Mouse (Mus musculus): ENCODE results near the gene Atp6v0b. TPM values are rescaled to one million over a fixed set of nuclear protein-coding genes. Genes with fewer than 3 reads are reported as not detected.
A peak's percentile ranks its signal among the peaks of the same experiment; 100 is the strongest.

The Atp6v0b gene
- total RNA-seq (2017), result 54.1 and 85.0 TPM in 2 replicates

GRCm38 (mm10) chr4:117887133-117887532 lies at the start of gene Atp6v0b:
Gene Atp6v0b (minus strand): TSS chr4:117887333.
- ATAC-seq (replicated peaks; ENCODE audit: low read depth, poor library complexity, severe bottlenecking), result peak; percentile 71

DNA sequence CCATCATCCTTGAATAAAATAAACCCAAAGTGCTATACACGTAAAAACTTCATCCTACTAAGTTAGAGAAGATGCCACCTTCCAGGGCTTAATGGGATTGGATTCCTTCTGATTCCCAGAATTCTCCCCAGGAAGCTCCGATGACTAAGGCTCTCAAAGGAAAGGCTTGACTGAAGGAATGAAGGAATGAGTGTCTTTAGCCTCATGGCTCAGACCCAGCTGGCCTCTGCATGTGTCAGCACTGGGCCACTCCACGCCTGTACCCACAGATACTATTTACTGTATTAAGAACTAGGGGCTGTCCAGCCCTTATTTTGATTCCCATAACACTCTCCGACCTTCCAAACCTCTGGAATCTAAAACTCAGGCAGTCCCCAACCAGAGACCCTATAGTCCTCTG lies 46.9 kb upstream of the Atp6v0b start:
- ATAC-seq (replicated peaks; ENCODE audit: low read depth, poor library complexity, severe bottlenecking), result no peak

DNA sequence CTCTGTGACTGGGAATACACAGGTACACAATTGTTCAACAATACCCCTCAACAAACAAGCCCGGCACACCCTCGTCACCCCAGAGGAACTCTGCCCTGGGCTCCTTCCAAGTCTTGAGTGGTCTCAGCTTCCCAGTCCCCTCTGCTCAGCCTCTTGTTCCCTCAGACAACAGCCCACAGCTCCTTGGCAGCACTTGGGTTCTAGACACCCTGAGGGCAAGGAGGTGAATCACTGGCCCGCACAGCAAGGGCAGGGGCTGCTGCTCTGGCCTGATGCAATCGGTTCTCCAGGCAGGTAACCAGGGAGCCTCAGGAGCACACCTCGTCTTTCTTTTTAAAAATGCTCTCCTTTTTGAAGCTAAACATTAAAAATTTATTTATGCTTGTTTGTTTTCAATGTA lies 46.1 kb upstream of the Atp6v0b start:
- ATAC-seq (replicated peaks; ENCODE audit: low read depth, poor library complexity, severe bottlenecking), result no peak

DNA sequence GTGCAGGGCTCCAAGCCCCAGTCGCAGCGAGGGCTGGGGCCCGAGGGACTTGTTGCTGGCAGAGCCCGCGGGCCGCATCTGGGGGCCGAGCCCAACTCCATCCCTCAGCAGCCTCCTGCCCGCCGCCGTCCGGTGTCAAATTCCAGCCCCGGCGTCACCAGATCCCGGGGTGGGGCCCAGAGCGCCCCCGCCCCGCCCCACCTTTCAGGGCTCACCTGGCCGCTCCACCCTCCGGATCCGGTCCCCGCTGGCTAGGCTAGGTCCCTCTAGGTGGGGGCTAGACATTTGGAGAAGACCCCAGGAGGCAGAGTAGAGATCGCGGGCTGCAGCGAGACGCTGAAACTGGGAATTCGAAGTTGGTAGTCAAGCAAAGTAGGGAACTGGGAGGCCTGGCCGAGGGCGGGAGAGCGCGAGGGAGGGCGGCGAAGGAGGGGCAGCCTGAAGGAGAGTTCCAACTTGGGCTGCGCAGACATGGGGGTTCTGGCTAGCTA lies 42.3 kb upstream of the Atp6v0b start, which contains the start of gene Artn:
Gene Artn, minus strand, starts transcription at position 373 of the 491 bp plus-strand sequence.
- ATAC-seq (replicated peaks; ENCODE audit: low read depth, poor library complexity, severe bottlenecking), result no peak

- peak; percentile 61 for ATAC-seq (replicated peaks; ENCODE audit: low read depth, poor library complexity, severe bottlenecking)
These were observed 41.6 kb upstream of the Atp6v0b start for GRCm38 (mm10) chr4:117928699-117929241.

- ATAC-seq (replicated peaks; ENCODE audit: low read depth, poor library complexity, severe bottlenecking), result 0 out of 2 replicates have a peak, but pooled peaks have one; percentile 7
These were observed 41.1 kb upstream of the Atp6v0b start for GRCm38 (mm10) chr4:117928234-117928633.

DNA sequence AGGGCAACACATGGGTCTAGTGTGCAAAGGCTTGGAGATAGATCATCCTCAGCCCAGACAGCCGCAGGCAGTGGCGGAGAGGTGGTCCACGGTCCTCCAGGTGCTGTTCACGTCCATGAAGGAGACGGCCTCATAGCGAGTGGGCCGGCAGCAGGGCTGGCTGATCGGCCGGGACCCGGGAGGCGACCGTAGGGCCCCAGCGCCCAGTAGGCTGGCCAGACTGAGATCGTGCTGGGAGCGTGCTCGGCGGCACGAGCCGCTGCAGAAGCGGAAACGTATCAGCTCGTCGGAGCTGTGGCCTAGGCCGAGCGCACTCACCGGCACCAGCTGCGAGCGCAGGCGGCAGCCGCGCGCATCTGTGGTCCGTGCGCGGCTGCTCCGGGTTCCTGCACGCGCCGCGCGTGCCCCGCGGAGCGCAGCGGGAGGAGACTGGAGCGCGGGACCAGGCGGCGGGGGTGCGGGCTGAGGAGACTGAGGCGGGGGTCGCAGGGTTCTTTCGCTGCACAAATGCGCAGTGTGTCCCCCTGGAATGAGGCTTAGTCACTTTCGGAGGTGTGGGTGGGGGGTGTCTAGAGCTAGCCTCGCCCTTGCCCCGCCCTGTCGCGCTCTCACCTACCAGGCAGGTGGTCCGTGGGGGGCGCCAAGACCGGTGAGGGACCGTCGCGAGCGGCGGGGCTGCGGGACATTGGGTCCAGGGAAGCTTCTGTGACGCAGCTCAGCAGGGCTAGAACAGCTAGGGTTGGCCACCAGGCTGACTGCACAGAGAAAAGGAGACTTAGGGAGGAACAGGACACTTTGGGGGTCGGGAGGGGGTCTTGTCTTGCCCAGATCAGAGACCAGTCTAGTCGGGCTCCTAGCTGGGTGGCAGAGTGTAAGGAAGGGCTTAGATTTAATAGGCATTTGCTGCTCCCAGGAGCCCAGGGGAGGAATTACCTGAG lies 39.7 kb upstream of the Atp6v0b start:
- ATAC-seq (replicated peaks; ENCODE audit: low read depth, poor library complexity, severe bottlenecking), result peak; percentile 28; the same call in 1 of the 2 replicates

DNA sequence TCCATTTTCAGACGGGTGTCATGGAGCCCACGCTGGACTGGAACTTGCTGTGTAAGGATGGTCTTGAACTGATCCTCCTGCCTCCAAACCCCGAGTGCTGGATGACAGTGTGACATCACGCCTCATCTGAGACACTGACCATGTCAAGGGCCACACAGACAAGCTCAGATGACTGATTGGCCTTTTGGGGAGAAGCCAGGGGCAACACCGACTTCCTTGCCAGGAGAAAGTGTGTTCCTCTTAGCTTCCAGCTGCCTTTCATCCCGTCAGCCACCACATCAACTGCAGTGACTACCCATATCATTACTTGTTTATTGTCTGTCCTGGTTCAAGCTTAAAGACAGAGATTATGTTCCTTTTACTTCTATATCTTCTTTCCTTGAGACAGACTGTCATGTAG lies 37.8 kb upstream of the Atp6v0b start:
- no peak for ATAC-seq (replicated peaks; ENCODE audit: low read depth, poor library complexity, severe bottlenecking)

DNA sequence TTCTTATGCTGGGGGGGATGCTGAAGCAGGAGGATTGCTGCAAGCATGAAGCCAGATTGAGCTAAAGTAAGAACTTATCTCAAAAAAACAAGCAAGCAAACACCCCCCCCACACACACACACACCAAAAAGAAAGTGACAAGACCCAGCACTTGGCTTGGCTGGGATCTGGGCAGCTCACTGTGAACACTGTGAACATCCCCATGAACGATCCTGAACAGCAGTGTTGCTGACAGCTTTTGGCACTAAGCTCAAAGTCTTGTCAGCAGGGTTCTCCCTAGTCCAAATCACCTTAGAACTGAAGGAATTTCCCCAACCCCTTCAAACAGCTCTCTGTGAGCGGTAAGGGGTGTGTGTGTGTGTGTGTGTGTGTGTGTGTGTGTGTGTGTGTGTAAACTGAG lies 36.3 kb upstream of the Atp6v0b start:
- no peak for ATAC-seq (replicated peaks; ENCODE audit: low read depth, poor library complexity, severe bottlenecking)

DNA sequence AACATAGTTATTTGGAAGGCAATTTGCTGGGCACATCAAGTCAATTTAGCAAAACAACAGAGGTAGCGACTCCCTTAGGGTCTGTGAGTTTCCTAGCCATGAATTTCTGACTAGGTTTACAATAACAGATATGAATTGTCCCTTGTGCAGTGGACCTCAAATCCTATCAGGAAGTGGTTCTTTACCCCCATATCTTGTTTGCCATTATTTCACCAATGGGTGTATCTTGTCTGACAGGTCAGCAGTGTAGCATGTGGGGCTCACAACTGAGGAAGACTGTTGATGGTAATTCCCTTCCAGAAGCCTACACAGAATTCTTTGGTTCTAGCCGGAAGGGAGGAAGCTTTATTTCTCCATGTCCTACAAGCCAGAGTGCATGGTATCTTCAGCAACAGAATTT lies 34.2 kb upstream of the Atp6v0b start:
- ATAC-seq (replicated peaks; ENCODE audit: low read depth, poor library complexity, severe bottlenecking), result no peak

- ATAC-seq (replicated peaks; ENCODE audit: low read depth, poor library complexity, severe bottlenecking), result no peak
These were observed 31.6 kb upstream of the Atp6v0b start for GRCm38 (mm10) chr4:117918762-117919161.

DNA sequence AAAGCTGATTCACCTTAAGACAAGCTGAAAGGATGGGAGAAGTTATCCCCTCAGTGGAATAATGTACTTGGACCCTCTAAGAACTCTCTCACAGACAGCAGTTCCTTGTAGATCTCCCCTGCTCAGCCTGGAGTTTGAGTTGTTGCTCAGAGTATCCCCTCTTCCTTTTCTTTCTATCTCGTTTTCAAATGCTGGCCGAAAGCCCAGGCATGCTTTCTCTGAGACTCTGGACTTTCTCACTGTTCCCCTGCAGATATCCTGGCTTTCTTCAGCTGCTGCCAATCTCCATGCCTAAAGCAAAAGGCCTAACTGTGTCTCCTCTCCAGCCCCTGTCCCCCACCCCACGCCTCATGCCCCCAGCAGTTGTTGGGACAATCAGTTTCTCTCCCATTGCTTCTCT lies 31.1 kb upstream of the Atp6v0b start:
- ATAC-seq (replicated peaks; ENCODE audit: low read depth, poor library complexity, severe bottlenecking), result no peak

- no peak for ATAC-seq (replicated peaks; ENCODE audit: low read depth, poor library complexity, severe bottlenecking)
These were observed 30.7 kb upstream of the Atp6v0b start for GRCm38 (mm10) chr4:117917847-117918246.

- no peak for ATAC-seq (replicated peaks; ENCODE audit: low read depth, poor library complexity, severe bottlenecking)
These were observed 30.3 kb upstream of the Atp6v0b start for GRCm38 (mm10) chr4:117917402-117917801.

GRCm38 (mm10) chr4:117916386-117916785 lies 29.3 kb upstream of the Atp6v0b start:
- ATAC-seq (replicated peaks; ENCODE audit: low read depth, poor library complexity, severe bottlenecking), result no peak

DNA sequence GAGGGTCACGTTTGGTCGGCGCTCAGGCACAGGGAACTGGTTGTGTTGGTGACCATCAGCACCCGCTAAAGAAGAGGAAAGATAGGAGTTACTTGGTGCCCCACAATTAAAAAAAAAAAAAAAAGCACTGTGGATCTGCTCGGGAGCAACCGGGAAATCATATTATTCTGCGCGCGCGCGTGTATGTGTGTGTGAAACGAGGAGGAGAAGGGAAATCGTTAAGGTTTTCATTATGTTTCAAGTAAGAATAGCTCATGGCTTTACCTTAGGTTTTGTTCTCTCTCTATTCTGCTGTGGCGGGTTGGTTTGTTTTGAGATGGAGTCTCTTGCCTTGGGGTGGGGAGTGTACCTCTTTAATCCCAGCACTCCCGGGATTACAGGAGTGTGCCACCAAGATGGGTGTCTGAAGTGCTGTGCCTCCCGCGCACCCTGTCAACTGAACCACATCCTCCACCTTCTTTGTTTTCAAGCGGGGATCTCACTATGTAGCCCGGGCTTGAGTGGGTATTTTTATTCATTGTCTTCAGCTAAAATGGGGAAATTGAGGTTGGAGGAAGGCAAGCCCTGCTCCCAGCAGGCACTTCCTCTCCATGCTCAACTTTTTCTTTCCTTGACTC lies 28.5 kb upstream of the Atp6v0b start:
- ATAC-seq (replicated peaks; ENCODE audit: low read depth, poor library complexity, severe bottlenecking), result peak; percentile 24

DNA sequence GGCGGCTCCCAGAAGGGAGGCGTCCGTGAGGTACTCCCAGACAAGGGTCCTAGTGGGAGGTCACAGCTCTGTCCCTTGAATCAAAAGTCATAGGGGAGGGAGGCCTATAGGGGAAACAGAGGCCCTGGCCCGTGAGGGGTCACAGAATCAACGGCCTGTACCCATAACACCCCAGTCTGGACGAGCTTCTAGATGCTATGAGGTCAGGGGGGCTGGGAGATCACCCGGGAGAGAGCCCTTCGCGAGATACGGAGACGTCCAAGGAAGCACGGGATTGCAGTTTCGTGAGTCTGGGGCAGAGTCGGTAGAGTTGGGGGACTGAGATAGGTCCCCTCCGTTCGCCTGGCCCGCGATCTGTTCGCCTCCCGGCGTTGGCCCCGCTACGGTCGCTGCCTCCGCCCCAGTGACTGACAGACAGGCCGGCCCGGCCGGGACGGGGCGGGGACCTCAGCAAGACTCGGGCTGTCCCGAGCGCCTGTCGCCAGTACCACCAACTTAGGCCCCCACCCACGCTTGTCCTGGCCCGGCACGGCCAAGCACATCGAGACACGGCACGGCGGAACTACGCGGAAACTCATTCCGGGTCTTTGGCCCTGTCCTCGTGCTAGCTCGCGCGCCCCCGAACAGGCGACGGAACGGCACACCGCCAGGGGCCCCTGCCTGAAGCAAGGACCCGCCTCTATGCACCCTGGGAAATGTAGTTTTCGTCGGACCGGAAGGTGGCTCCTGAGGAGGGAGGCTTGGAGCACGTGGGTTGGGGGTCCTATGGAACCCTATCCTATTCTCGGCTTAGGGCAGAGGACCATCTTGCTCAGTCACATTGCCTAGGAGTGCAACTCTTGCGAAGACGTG lies 27.7 kb upstream of the Atp6v0b start, which contains the start of gene Ipo13:
Gene Ipo13, minus strand, starts transcription at position 409 of the 852 bp plus-strand sequence.
- ATAC-seq (replicated peaks; ENCODE audit: low read depth, poor library complexity, severe bottlenecking), result peak; percentile 85

DNA sequence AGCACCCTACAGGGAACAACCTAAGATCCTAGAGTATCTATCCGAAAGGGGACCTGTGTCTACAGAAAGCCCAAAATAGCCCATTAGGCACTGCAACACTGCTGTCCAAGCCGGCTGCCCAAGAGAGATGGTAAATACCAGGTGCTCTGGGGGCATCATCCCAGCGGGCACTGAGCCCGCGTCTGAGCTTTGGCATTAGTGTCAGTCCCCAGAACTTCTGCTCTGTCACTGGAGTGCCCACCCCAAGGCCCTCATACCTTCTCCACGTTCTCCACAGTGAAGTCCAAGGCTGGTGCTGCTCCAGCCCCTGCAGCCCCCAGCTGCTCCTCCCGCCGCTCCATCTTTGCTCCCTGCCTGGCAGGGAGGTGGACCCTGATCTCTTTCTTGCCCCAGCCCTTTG lies 26.9 kb upstream of the Atp6v0b start:
- ATAC-seq (replicated peaks; ENCODE audit: low read depth, poor library complexity, severe bottlenecking), result no peak

- ATAC-seq (replicated peaks; ENCODE audit: low read depth, poor library complexity, severe bottlenecking), result no peak
These were observed 26.3 kb upstream of the Atp6v0b start for GRCm38 (mm10) chr4:117913421-117913820.

Measured in common myeloid progenitor, adult 5-6 weeks (primary cell).